Mouse (Mus musculus) brain, embryonic 14.5 days (tissue): ENCODE data around the gene Gm28778. TPM values are rescaled to one million over a fixed set of nuclear protein-coding genes. Genes with fewer than 3 reads are reported as not detected.
A peak's percentile ranks its signal among the peaks of the same experiment; 100 is the strongest.
"Not testable (repeated sequence)": the region's sequence is repeated elsewhere in the genome, so short reads cannot be mapped to it uniquely, and the experiment has no call there.

Source experiments
- DNase-seq: peaks from one replicate; pipeline ENCODE4 v3.0.0-alpha.2; 2011; ENCODE audit warnings: low read depth
- CTCF ChIP-seq: fragments of 200-500 bp; IDR thresholded peaks from 2 replicates; pipeline ENCODE4 v1.5.1; 2012; ENCODE audit warnings: inconsistent platforms, mild to moderate bottlenecking, moderate library complexity, borderline replicate concordance; ENCODE audit not compliant: insufficient read depth, insufficient read length; ENCODE audit errors: extremely low read depth
- POLR2A ChIP-seq: fragments of 200-500 bp; IDR thresholded peaks from 2 replicates; pipeline ENCODE4 v1.6.1; 2012; ENCODE audit warnings: mild to moderate bottlenecking, inconsistent platforms, borderline replicate concordance; ENCODE audit not compliant: poor library complexity, insufficient read depth, insufficient read length, severe bottlenecking; ENCODE audit errors: extremely low read depth
- polyA plus RNA-seq: library from polyadenylated mRNA; depleted of rRNA; stranded (reverse); fragments of >200 nt; gene quantifications from 2 replicates; pipeline ENCODE4 v1.2.3, GENCODE M21; 2012; rRNA removed

Gene Gm28778
- 2.9 TPM in 2 replicates for polyA plus RNA-seq

DNA sequence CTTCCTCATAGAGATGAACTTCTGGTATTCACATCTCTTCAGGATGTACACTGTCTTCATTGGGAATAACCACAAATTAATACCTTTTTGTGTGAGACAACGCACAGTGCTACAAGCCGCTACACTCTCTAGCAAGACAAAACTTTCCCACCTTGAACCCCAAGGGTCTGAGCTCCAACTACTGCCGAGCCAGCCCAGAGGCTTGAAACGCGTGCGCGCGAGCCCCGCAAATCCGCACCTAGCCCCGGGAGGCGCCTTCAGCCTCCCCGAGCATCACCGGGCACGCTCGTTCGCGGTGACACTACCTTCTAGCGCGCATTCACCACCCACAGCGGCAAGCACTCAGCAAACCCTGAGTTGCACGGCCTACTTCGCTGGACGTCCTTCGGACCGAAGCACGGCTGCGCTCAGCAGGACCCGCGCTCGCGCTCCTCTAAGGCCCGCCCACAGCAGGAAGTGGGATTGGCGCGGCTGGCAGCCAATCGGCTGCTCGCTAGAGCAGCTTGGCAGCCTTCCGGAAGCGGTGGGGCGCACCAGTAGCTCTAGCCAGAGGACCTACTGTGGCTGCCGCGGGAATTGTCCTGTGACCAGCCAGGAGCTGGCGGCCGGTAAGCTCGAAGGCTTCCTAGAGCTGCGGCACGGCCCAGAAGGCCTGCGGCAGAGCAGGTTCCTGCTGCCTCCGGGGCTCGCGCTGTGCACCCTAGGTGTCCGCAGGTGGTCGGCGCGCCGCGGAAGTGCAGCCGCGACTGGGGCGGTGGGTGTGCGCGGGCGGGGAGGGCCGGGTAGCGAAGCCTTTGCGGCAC lies at the start of gene Gm28778, which contains the start of the genes Pms1 and Ormdl1:
Gene Gm28778 (plus strand): TSS at position 531 of the 803 bp plus-strand sequence.
Gene Pms1 (minus strand): TSS at position 438 of the 803 bp plus-strand sequence.
Gene Ormdl1 (plus strand): TSS at position 515 of the 803 bp plus-strand sequence.
- TF ChIP-seq CTCF (peak; percentile 18; the same call in 1 of the 2 replicates), POLR2A (peak; percentile 70)

DNA sequence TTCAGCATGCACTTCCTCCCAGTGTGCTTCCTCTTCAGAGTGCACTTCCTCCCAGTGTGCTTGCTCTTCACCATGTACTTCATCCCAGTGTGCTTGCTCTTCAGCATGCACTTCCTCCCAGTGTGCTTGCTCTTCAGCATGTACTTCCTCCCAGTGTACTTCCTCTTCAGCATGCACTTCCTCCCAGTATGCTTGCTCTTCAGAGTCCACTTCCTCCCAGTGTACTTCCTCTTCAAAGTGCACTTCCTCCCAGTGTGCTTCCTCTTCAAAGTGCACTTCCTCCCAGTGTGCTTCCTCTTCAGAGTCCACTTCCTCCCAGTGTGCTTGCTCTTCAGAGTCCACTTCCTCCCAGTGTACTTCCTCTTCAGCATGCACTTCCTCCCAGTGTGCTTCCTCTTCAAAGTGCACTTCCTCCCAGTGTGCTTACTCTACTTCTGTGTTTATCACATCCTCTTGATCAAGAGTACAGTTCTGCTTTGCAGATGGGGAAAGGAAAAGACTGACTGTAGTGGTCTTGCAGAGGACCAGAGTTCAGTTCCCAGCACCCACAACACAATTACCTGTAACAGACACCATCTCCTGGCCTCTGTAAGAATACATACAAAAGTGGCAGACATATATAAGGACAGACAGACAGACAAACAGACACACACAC lies 31.8 kb upstream of the Gm28778 start:
- DNase-seq, result not testable (repeated sequence)

More for the DNA sequence above, at the start of gene Gm28778, which contains the start of the genes Pms1 and Ormdl1:
- DNase-seq, result peak; percentile 98

- no peak for TF ChIP-seq POLR2A
- TF ChIP-seq CTCF, result no peak
- no peak for DNase-seq
These were observed 27.0 kb upstream of the Gm28778 start for GRCm38 (mm10) chr1:53269901-53270300.

DNA sequence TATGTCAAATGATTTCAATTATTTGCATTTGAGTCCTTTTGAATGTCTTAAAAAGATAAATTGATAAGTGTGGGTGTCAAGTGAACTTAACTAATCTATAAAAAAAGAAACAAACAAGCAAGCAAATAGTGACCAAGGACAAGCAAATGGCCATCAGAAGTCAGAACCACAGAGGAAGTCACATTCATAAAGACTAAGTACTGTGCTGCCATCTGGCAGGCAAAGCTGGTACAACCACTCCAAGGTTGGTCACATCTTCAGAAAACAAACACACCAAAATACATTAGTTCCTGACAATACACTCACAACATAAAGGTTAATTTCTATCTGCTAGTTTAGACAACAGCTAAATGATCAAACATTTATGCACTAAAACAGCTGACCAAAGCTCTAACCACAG lies 24.3 kb upstream of the Gm28778 start:
- DNase-seq, result peak; percentile 42

DNA sequence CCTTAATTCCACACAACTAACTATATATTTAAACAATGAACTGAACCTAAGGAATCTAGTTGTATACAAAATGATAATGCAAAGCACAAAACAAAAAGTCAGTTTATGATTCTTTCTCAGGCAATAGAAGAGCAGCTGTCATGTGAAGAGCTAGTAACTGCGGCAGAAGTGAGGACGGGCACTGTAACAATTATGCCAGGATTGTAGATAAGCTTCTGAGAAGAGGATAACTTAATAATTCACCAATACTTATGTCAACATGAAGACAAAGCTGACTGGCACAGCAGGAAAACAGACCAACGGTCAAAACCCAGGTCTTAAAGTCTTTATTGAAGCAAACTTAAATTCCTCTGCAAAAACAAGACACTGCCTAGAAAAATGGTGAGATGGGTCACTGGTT lies 5.7 kb upstream of the Gm28778 start:
- DNase-seq, result no peak
- no peak for TF ChIP-seq POLR2A
- TF ChIP-seq CTCF, result no peak

More for the DNA sequence above, 24.3 kb upstream of the Gm28778 start:
- no peak for TF ChIP-seq POLR2A
- TF ChIP-seq CTCF, result peak; percentile 64; the same call in 1 of the 2 replicates

GRCm38 (mm10) chr1:53300506-53300905 lies 3.6 kb downstream of the Gm28778 start:
- TF ChIP-seq CTCF (no peak), POLR2A (no peak)
- DNase-seq, result no peak

DNA sequence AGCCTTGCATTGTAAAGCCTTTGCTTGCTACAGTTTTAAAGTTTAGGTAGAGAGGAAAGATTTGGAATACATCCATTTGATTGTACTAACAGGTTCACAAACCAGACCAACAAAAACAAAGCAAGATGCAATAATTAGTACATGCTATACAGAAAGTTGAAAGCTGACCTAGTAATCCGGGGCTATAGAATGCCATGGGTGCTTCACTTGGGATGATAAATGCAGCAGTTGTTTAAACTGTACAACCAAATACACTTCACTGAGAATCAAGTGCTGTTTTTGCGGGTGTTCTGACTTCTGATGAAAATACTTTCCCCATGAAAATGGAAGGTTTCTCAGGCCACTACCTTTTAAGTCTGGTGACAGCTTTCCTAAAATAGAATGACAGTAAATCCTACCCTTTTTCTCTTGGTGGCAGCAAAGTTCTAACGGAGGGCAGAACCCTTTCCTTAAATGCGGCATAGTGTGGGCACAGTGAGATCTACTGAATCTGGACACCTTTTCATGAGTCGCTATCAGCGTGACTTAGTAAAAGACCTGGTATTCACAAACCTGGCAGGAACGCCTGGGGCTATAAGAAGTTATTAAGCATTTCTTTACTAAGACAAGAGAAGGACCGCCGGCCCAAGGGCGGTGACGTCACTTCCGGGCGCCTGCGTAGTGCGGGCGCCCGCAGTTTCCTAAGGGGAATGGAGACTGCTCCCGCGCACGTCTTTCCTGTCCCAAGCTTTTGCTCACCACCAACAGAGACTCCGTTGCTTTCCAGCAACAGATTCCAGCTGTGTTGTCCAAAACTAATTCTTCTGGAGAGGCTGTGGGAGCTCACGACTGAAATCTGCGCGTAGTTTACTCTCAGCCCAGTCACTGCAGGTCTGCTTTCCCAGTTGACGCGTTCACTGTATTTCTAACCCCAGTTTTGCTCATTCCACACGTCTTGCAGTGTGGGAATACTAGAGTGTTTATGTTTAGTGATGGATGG lies 16.4 kb downstream of the Gm28778 start, which contains the start of gene Osgepl1:
Gene Osgepl1 (plus strand): TSS at position 636 of the 979 bp plus-strand sequence.
- TF ChIP-seq CTCF (no peak), POLR2A (peak; percentile 60; the same call in 1 of the 2 replicates)
- DNase-seq, result peak; percentile 95

DNA sequence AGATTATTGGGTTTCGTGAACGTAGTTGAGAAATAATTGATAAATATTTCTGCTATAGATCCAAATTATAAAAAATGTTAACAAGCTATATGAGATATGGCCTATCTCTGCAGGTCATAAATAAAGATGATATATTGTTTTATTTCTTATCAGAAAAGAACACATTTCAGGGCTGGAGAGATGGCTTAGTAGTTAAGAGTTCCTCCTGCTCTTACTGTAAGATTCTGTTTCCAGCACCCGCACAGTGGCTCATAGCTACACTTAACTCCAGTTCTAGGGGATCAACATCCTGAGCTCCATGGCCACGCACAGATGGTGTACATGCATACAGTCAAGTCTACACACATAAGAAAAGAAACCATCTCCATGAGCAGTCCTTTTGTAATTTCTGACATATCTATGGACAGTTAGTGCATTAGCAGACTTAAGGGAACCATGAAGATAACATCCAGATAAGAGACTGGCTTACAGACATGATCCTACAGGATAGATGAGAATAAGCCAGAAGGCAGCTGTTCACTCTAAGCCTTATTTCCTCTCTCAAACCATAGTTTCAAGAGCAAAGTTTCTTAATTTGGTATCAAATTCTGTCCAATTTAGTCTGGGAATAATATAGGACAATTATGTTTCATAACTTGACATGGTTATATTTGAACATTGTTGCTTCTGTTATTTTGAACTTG lies 24.9 kb downstream of the Gm28778 start:
- TF ChIP-seq CTCF (no peak), POLR2A (no peak)

DNA sequence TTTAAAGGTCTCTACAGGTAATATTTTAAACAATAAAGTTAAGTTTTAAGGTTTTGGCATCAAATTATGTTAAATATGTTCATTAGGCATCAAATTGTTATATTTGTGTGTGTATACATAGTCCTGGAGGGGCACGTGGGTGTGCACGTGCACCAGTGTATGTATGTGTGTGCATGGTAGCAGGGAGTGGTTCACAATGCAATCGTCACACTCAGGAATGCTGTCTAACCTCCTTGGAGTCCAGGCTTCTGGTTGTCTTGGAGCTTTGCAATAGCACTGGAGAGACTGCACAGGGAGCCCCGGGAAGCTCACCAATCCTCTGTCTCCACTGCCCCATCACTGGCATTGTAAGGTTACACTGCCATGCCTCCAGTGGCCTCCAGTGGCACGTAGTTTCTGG lies 26.3 kb downstream of the Gm28778 start:
- no peak for DNase-seq
- no peak for TF ChIP-seq CTCF
- no peak for TF ChIP-seq POLR2A

More for the DNA sequence above, 24.9 kb downstream of the Gm28778 start:
- no peak for DNase-seq

- DNase-seq, result no peak
These were observed 27.4 kb downstream of the Gm28778 start for GRCm38 (mm10) chr1:53324277-53324676.

DNA sequence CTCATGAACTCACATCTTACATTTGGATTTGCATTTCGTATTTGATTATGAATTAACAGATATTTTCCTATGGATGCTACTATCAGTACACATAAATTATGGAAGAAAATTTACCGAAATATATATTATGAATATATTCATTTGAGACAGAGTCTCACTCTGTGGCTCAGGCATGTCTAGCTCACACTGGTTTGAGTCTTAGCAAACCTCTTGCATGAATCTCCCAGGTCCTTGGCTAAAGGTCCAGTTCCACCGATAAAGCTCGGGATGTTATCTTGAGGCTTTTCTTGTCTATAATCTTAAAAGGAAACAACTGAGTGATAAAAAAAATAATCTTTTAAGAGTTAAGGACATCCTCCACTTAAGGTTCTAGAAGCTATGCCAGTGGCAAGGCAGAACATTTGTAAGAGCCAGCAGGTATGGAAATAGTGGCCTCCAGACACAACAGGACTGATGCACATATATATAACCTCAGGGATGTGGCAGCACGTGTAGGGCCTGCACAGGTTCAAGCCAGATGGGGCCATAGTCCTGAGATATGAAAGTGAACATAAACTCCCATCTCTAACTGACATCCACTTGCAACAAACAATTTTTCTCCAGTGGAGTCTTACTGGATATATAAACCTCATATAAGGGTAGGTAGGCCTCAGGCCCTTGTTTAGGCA lies 28.1 kb downstream of the Gm28778 start:
- TF ChIP-seq CTCF (no peak), POLR2A (no peak)
- no peak for DNase-seq

More at GRCm38 (mm10) chr1:53324277-53324676, 27.4 kb downstream of the Gm28778 start:
- TF ChIP-seq POLR2A (no peak), CTCF (no peak)

DNA sequence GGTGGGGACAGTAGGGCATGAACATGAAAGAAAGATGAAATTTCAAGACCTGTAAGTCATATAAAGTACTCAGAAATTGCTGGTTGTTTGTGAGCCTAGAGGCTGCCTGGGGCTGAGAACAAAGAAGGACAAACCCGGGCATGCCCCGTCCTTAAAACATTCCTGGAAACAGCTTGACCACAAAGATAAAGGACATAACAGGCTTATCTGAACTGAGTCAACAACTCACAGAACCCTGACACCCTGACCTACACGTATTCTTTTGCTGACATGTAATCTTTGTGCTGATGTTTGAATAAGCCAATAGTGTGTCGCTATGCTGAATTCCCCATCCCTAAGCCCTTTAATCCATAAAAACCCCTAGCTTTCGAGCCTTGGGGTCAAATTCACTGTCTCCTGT lies 36.6 kb downstream of the Gm28778 start:
- not testable (repeated sequence) for DNase-seq
